Mouse (Mus musculus): ENCODE measurements around the gene Kcnk7. TPM values are rescaled to one million over a fixed set of nuclear protein-coding genes. Genes with fewer than 3 reads are reported as not detected.

The Kcnk7 gene
- polyA plus RNA-seq, 1 experiment from 2014 or later = 0.29 TPM

DNA sequence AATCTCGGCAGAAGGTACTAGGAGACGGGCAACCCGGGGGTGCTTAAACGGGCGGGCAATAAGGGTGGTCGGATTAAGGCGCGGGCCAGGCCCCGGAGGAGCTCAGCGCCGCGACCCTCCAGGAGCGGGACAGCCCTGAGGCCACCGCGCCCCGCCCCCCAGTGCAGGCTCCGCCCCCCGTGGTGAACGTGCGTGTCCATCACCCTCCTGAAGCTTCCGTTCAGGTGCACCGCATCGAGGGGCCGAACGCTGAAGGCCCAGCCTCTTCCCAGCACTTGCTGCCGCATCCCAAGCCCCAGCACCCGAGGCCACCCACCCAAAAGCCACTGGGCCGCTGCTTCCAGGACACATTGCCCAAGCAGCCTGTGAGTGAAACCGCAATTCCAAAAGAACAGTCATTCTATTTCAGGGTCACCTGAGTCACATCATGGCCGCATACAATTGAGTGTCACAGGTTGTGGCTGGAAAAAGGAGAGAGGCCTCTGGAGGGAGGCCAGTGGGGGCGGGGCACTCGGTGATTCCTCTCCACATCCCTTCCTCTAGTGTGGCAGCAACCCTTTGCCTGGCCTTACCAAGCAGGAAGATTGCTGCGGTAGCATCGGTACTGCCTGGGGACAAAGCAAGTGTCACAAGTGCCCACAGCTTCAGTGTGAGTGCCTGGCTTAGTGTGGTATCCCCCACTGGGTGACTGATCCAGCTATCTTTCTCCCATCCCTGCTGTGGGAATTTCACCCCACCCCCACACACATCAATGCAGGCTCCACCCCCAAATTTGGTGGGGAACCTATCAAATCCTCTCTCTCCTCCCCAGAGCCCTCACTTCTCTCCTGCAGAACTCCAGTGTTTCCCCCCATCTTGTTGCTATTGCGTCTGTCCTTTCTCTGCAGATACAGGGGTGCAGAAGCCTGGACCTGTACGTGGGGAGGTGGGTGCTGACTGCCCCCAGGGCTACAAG is 41.9 kb downstream of the Kcnk7 start:
- 9% methylated on average over 35 of the region's 36 CpGs for WGBS
- no peaks in the 10 kb centered on the region for H3K36me3 ChIP-seq
- ATAC-seq = no peak

DNA sequence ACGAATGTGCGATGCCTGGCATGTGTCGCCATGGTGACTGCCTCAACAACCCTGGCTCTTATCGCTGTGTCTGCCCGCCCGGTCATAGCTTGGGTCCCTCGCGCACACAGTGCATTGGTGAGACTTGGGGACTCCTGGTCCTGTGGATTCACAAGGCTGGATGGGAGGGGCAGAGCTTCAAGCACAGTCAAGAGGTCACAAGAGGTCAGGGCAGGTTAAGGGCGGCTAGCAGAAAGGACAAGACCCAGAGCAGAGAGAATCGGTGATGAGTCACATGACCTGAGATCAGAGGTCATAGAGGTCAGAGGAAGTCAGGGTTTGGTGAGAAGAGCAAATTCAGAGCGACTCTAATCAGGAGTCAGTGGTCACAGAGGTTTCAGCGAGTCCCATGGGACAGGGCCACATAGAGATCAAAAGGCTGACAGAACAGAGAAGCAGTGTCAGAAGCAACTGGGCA is 42.8 kb downstream of the Kcnk7 start:
- Histone ChIP-seq H3K9me3 (no peaks in the 10 kb centered on the region), H3K9ac (no peak overlapping the region), H3K4me1 (replicated peaks) (peaks cover 32% of the 10 kb centered on the region), H3K36me3 (no peaks in the 10 kb centered on the region), H3K4me3 (replicated peaks) (no peak overlapping the region), H3K4me2 (replicated peaks) (no peak overlapping the region), H3K27ac (no peak overlapping the region), H3K27me3 (replicated peaks) (peaks cover 33% of the 10 kb centered on the region)
- ATAC-seq = no peak
- WGBS = 37% methylated on average over 12 of the region's 12 CpGs

More for the DNA sequence above, 41.9 kb downstream of the Kcnk7 start:
- H3K27ac ChIP-seq = no peak overlapping the region
- peak overlapping the region; percentile 21 for H3K4me3 ChIP-seq (replicated peaks)
- H3K4me1 ChIP-seq (replicated peaks) = peaks cover 32% of the 10 kb centered on the region
- H3K9ac ChIP-seq = no peak overlapping the region
- no peaks in the 10 kb centered on the region for H3K9me3 ChIP-seq
- peaks cover 28% of the 10 kb centered on the region for H3K27me3 ChIP-seq (replicated peaks)
- H3K4me2 ChIP-seq (replicated peaks) = peak overlapping the region; percentile 61

DNA sequence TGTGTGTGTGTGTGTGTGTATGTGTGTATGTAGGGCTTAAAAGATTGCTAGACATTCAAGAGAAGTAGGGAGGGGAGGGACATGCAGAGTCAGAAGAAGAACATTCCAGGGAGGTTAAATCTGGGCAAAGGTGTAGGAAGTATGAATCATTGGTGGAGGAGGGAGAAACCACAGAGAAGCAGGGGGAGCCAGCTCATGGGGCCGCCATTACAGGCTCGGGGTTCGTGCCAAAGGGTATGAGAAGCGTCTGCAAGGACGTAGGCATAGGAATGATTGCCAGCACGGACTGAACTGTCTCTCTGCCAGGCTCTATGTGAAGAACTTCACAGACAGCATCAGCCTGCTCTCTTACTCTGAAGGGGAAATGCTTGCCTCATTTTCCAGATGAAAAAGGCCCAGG is 45.3 kb downstream of the Kcnk7 start:
- 82% methylated on average over 6 of the region's 6 CpGs for WGBS
- no peak for ATAC-seq
- Histone ChIP-seq H3K4me3 (replicated peaks) (no peak overlapping the region), H3K36me3 (no peaks in the 10 kb centered on the region), H3K27me3 (replicated peaks) (peaks cover 33% of the 10 kb centered on the region), H3K27ac (no peak overlapping the region), H3K4me1 (replicated peaks) (peaks cover 17% of the 10 kb centered on the region), H3K9ac (no peak overlapping the region), H3K4me2 (replicated peaks) (no peak overlapping the region), H3K9me3 (no peaks in the 10 kb centered on the region)

DNA sequence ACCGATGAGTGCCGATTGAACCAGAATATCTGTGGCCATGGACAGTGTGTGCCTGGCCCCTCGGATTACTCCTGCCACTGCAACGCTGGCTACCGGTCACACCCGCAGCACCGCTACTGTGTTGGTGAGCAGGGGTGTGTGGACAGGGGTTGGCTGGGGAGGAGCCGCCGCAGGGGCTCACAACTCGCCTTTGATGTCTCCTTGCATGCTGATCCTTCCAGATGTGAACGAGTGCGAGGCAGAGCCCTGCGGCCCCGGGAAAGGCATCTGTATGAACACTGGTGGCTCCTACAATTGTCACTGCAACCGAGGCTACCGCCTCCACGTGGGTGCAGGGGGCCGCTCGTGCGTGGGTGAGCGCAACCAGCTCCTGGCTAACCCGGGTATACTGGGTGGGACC is 46.8 kb downstream of the Kcnk7 start:
- no peak overlapping the region for H3K27ac ChIP-seq
- no peak overlapping the region for H3K9ac ChIP-seq
- peaks cover 32% of the 10 kb centered on the region for H3K27me3 ChIP-seq (replicated peaks)
- H3K4me3 ChIP-seq (replicated peaks) = no peak overlapping the region
- no peak overlapping the region for H3K4me2 ChIP-seq (replicated peaks)
- peaks cover 10% of the 10 kb centered on the region for H3K4me1 ChIP-seq (replicated peaks)
- WGBS = 24% methylated on average over 22 of the region's 22 CpGs
- no peaks in the 10 kb centered on the region for H3K36me3 ChIP-seq
- H3K9me3 ChIP-seq = no peaks in the 10 kb centered on the region
- ATAC-seq = no peak

DNA sequence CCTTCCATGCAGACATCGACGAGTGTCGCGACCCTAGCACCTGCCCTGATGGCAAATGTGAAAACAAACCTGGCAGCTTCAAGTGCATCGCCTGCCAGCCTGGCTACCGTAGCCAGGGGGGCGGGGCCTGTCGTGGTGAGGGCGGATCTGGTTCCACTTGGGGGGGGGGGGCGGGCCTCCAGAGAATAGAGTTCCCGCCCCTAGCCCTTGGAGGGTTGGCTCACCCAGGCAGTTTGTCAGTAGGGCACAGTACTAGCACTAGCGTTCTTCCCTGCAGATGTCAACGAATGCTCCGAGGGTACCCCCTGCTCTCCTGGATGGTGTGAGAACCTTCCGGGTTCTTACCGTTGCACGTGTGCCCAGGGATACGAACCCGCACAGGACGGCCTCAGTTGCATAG is 47.6 kb downstream of the Kcnk7 start:
- no peak overlapping the region for H3K4me3 ChIP-seq (replicated peaks)
- peaks cover 7% of the 10 kb centered on the region for H3K4me1 ChIP-seq (replicated peaks)
- H3K9me3 ChIP-seq = no peaks in the 10 kb centered on the region
- ATAC-seq = peak; percentile 50
- WGBS = 18% methylated on average over 20 of the region's 20 CpGs
- no peak overlapping the region for H3K27ac ChIP-seq
- H3K9ac ChIP-seq = no peak overlapping the region
- peaks cover 39% of the 10 kb centered on the region for H3K27me3 ChIP-seq (replicated peaks)
- H3K4me2 ChIP-seq (replicated peaks) = 0 out of 2 replicates have a peak overlapping the region, but pooled peaks have one; percentile 10
- H3K36me3 ChIP-seq = no peaks in the 10 kb centered on the region

DNA sequence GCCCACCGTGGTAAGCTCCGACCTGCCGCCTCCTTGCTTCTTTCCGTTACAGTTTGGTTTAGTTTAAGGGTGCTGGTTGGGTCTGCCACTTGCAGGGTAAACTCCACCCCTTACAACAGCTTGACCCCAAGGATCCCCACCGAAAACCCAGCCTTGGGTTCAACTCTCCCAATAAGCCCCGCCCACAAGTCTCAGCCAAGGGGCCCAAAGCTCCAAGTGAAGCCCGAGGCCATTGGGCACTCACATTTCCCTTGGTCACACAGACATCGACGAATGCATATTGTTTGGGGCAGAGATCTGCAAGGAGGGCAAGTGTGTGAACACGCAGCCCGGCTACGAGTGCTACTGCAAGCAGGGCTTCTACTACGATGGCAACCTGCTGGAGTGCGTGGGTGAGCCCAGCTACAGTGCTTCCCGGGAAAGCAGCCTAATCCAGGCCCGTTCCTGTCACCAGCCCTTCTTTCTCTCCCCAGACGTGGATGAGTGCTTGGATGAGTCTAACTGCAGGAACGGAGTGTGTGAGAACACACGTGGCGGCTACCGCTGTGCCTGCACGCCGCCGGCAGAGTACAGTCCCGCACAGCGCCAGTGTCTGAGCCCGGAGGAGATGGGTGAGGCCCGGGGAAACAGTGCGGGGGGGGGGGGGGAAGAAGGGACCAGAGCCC is 52.3 kb downstream of the Kcnk7 start:
- Histone ChIP-seq H3K4me1 (replicated peaks) (peaks cover 14% of the 10 kb centered on the region), H3K9me3 (no peaks in the 10 kb centered on the region), H3K4me2 (replicated peaks) (peak overlapping the region; percentile 42), H3K4me3 (replicated peaks) (0 out of 2 replicates have a peak overlapping the region, but pooled peaks have one; percentile 10), H3K36me3 (peaks cover 40% of the 10 kb centered on the region), H3K9ac (0 out of 2 replicates have a peak overlapping the region, but pooled peaks have one; percentile 20), H3K27me3 (replicated peaks) (peaks cover 26% of the 10 kb centered on the region), H3K27ac (no peak overlapping the region)
- 24% methylated on average over 29 of the region's 29 CpGs for WGBS
- ATAC-seq = no peak; the same call in 1 of the 2 replicates

Other genes with a start within 250 kb of the Kcnk7 start
- gene Ccdc85b, start 246.5 kb upstream of the Kcnk7 start, polyA plus RNA-seq (2015; fragmentation: Nextera tagmentation; extraction: Ambion mirVana) = 8.2 and 8.7 TPM in 2 replicates
- 95.1 and 99.4 TPM in 2 replicates for gene Fibp, start 243.8 kb upstream of the Kcnk7 start, polyA plus RNA-seq (2015; fragmentation: Nextera tagmentation; extraction: Ambion mirVana)
- gene Ctsw, start 235.9 kb upstream of the Kcnk7 start, polyA plus RNA-seq (2015; fragmentation: Nextera tagmentation; extraction: Ambion mirVana) = 2.1 and 2.9 TPM in 2 replicates
- gene Efemp2, start 230.4 kb upstream of the Kcnk7 start, polyA plus RNA-seq (2015; fragmentation: Nextera tagmentation; extraction: Ambion mirVana) = 118 TPM in 2 replicates
- gene Mus81, start 216.0 kb upstream of the Kcnk7 start, polyA plus RNA-seq (2015; fragmentation: Nextera tagmentation; extraction: Ambion mirVana) = 29.5 and 29.8 TPM in 2 replicates
- 2,332 and 2,514 TPM in 2 replicates for gene Cfl1, start 213.9 kb upstream of the Kcnk7 start, polyA plus RNA-seq (2015; fragmentation: Nextera tagmentation; extraction: Ambion mirVana)
- gene 1700020D05Rik, start 200.6 kb upstream of the Kcnk7 start, polyA plus RNA-seq (2015; fragmentation: Nextera tagmentation; extraction: Ambion mirVana) = not detected in 2 replicates
- 7.2 and 8.0 TPM in 2 replicates for gene Snx32, start 193.8 kb upstream of the Kcnk7 start, polyA plus RNA-seq (2015; fragmentation: Nextera tagmentation; extraction: Ambion mirVana)
- gene Ovol1, start 143.7 kb upstream of the Kcnk7 start, polyA plus RNA-seq (2015; fragmentation: Nextera tagmentation; extraction: Ambion mirVana) = 19.3 TPM in 2 replicates
- 7.9 and 9.9 TPM in 2 replicates for gene Ap5b1, start 136.3 kb upstream of the Kcnk7 start, polyA plus RNA-seq (2015; fragmentation: Nextera tagmentation; extraction: Ambion mirVana)
- gene Rnaseh2c, start 102.5 kb upstream of the Kcnk7 start, polyA plus RNA-seq (2015; fragmentation: Nextera tagmentation; extraction: Ambion mirVana) = 128 and 149 TPM in 2 replicates
- gene Kat5, start 94.1 kb upstream of the Kcnk7 start, polyA plus RNA-seq (2015; fragmentation: Nextera tagmentation; extraction: Ambion mirVana) = 44.1 and 47.3 TPM in 2 replicates
- 43.0 and 43.3 TPM in 2 replicates for gene Rela, start 66.9 kb upstream of the Kcnk7 start, polyA plus RNA-seq (2015; fragmentation: Nextera tagmentation; extraction: Ambion mirVana)
- 21.5 and 23.8 TPM in 2 replicates for gene Sipa1, start 40.7 kb upstream of the Kcnk7 start, polyA plus RNA-seq (2015; fragmentation: Nextera tagmentation; extraction: Ambion mirVana)
- 33.7 and 36.3 TPM in 2 replicates for gene Map3k11, start 15.6 kb upstream of the Kcnk7 start, polyA plus RNA-seq (2015; fragmentation: Nextera tagmentation; extraction: Ambion mirVana)
- gene Pcnx3, start 15.5 kb upstream of the Kcnk7 start, polyA plus RNA-seq (2015; fragmentation: Nextera tagmentation; extraction: Ambion mirVana) = 16.3 and 16.8 TPM in 2 replicates
- 38.6 and 40.1 TPM in 2 replicates for gene Ehbp1l1, start 21.9 kb downstream of the Kcnk7 start, polyA plus RNA-seq (2015; fragmentation: Nextera tagmentation; extraction: Ambion mirVana)
- 68.7 and 69.6 TPM in 2 replicates for gene Fam89b, start 25.3 kb downstream of the Kcnk7 start, polyA plus RNA-seq (2015; fragmentation: Nextera tagmentation; extraction: Ambion mirVana)
- gene Ltbp3, start 36.5 kb downstream of the Kcnk7 start, polyA plus RNA-seq (2015; fragmentation: Nextera tagmentation; extraction: Ambion mirVana) = 20.7 and 21.7 TPM in 2 replicates
- gene Scyl1, start 67.1 kb downstream of the Kcnk7 start, polyA plus RNA-seq (2015; fragmentation: Nextera tagmentation; extraction: Ambion mirVana) = 60.6 and 60.9 TPM in 2 replicates
- 26.9 and 28.0 TPM in 2 replicates for gene Frmd8, start 170.9 kb downstream of the Kcnk7 start, polyA plus RNA-seq (2015; fragmentation: Nextera tagmentation; extraction: Ambion mirVana)
- gene Slc25a45, start 173.4 kb downstream of the Kcnk7 start, polyA plus RNA-seq (2015; fragmentation: Nextera tagmentation; extraction: Ambion mirVana) = 3.5 and 4.2 TPM in 2 replicates
- 1.9 and 2.7 TPM in 2 replicates for gene Tigd3, start 189.8 kb downstream of the Kcnk7 start, polyA plus RNA-seq (2015; fragmentation: Nextera tagmentation; extraction: Ambion mirVana)
- 109 and 118 TPM in 2 replicates for gene Dpf2, start 208.6 kb downstream of the Kcnk7 start, polyA plus RNA-seq (2015; fragmentation: Nextera tagmentation; extraction: Ambion mirVana)
- gene Cdc42ep2, start 220.4 kb downstream of the Kcnk7 start, polyA plus RNA-seq (2015; fragmentation: Nextera tagmentation; extraction: Ambion mirVana) = 11.9 and 12.4 TPM in 2 replicates